Mouse (Mus musculus) neural tube, embryonic 11.5 days (tissue): ENCODE data around the gene Srxn1. TPM values are rescaled to one million over a fixed set of nuclear protein-coding genes. Genes with fewer than 3 reads are reported as not detected.

ENCODE experiments used
- polyA plus RNA-seq: library from polyadenylated mRNA; unstranded; fragments of >200 nt; fragmentation: Nextera tagmentation; extraction: Ambion mirVana; gene quantifications from 2 replicates; pipeline ENCODE4 v1.2.1, GENCODE M21; 2014

Gene Srxn1
- polyA plus RNA-seq, 1 experiment from 2014 or later = 18.8 TPM

Other genes starting within 250 kb of the Srxn1 start
- gene Angpt4, start 194.3 kb upstream of the Srxn1 start, polyA plus RNA-seq = 0.23 and 0.34 TPM in 2 replicates
- gene Fam110a, start 125.3 kb upstream of the Srxn1 start, polyA plus RNA-seq = 82.2 and 92.9 TPM in 2 replicates
- gene Slc52a3, start 109.0 kb upstream of the Srxn1 start, polyA plus RNA-seq = 1.0 and 1.1 TPM in 2 replicates
- 23.0 and 25.1 TPM in 2 replicates for gene Scrt2, start 24.0 kb upstream of the Srxn1 start, polyA plus RNA-seq
- 40.9 and 41.0 TPM in 2 replicates for gene Tcf15, start 38.0 kb downstream of the Srxn1 start, polyA plus RNA-seq
- 62.8 and 68.4 TPM in 2 replicates for gene Csnk2a1, start 121.3 kb downstream of the Srxn1 start, polyA plus RNA-seq
- gene Tbc1d20, start 188.3 kb downstream of the Srxn1 start, polyA plus RNA-seq = 30.0 and 30.4 TPM in 2 replicates
- 69.2 and 77.8 TPM in 2 replicates for gene Rbck1, start 227.1 kb downstream of the Srxn1 start, polyA plus RNA-seq
- gene Trib3, start 238.5 kb downstream of the Srxn1 start, polyA plus RNA-seq = 1.1 and 1.4 TPM in 2 replicates